Comparison of ENCODE assay signal across 11 mouse cellular contexts in the genomic region with DNA sequence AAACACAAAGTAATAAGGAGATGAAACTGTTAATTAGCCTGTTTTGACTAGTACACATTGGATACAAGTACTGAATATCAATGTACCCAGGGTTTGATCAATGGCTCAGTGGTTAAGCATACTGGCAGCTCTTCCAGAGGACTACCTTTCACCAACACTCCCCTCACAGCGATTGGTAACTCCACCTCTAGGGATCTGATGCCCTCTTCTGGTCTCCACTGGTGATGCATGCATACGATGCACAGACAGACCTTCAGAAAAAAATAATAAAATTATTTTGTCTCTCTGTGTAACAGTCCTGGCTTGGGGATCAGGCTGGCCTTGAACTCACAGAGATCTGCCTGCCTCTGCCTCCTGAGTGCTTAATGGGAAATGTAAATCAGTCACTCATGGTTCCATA. TPM values are rescaled to one million over a fixed set of nuclear protein-coding genes. Genes with fewer than 3 reads are reported as not detected.
DNase-seq lines count a peak whose midpoint lies in the region; ATAC-seq lines count a peak whose summit lies in the region.
"Had no signal": no experiment of that assay in that cellular context is flagged by ENCODE, and none has a peak within 500 bp of the region (broad histone marks: within the 10 kb centered on the region; RNA-seq: fewer than 3 reads in every experiment).

No protein-coding gene starts in this region.

- 44% methylated on average over 2 of the region's 2 CpGs for WGBS in heart, embryonic 12.5 days
- 55% methylated on average over 2 of the region's 2 CpGs for WGBS in hindbrain, embryonic 16.5 days

- no peak overlapping the region for H3K27ac ChIP-seq in heart, embryonic 12.5 days (ENCODE audit: poor library complexity, severe bottlenecking)
- no peak overlapping the region for H3K27ac ChIP-seq in hindbrain, embryonic 16.5 days (ENCODE audit: low read depth, low read length)
- H3K27ac ChIP-seq: heart, embryonic 13.5 days had no signal

- H3K27me3 ChIP-seq in heart, embryonic 12.5 days (replicated peaks) = no peaks in the 10 kb centered on the region
- H3K27me3 ChIP-seq in hindbrain, embryonic 16.5 days (replicated peaks; ENCODE audit: control insufficient read depth, insufficient read depth, low read length) = no peaks in the 10 kb centered on the region
- H3K27me3 ChIP-seq: heart, embryonic 13.5 days had no signal

- H3K4me3 ChIP-seq in heart, embryonic 12.5 days = no peak overlapping the region
- no peak overlapping the region for H3K4me3 ChIP-seq in hindbrain, embryonic 16.5 days (ENCODE audit: low read length)
- H3K4me3 ChIP-seq: heart, embryonic 13.5 days had no signal

- no peak overlapping the region for H3K9ac ChIP-seq in heart, embryonic 12.5 days
- H3K9ac ChIP-seq in hindbrain, embryonic 16.5 days (ENCODE audit: low read depth, low read length) = no peak overlapping the region
- H3K9ac ChIP-seq: heart, embryonic 13.5 days had no signal

- no peak overlapping the region for H3K4me2 ChIP-seq in heart, embryonic 12.5 days
- no peak overlapping the region for H3K4me2 ChIP-seq in hindbrain, embryonic 16.5 days (ENCODE audit: low read length)
- H3K4me2 ChIP-seq: heart, embryonic 13.5 days had no signal

- no peaks in the 10 kb centered on the region for H3K4me1 ChIP-seq in heart, embryonic 12.5 days (replicated peaks)
- H3K4me1 ChIP-seq in hindbrain, embryonic 16.5 days (ENCODE audit: control insufficient read depth, insufficient read depth, low read depth, low read length) = no peaks in the 10 kb centered on the region
- H3K4me1 ChIP-seq: heart, embryonic 13.5 days had no signal

- no peaks in the 10 kb centered on the region for H3K9me3 ChIP-seq in heart, embryonic 12.5 days (replicated peaks)
- H3K9me3 ChIP-seq in hindbrain, embryonic 16.5 days (ENCODE audit: control insufficient read depth, low read length) = no peaks in the 10 kb centered on the region
- H3K9me3 ChIP-seq: heart, embryonic 13.5 days had no signal

- DNase-seq in heart, postnatal 4 days = peak; percentile 39
- peak; percentile 61 for DNase-seq in A20 (ENCODE audit: low read depth, low spot score)
- DNase-seq in adrenal gland, postnatal 14 days = peak; percentile 56
- DNase-seq in lung, adult 18-20 months = peak; percentile 41 to 43
- DNase-seq in Muller cell, postnatal 12 days (ENCODE audit: inconsistent ontology term) = no peak
- DNase-seq in right cerebral cortex, postnatal 4 days = no peak

- no peaks in the 10 kb centered on the region for H3K36me3 ChIP-seq in heart, embryonic 12.5 days
- no peaks in the 10 kb centered on the region for H3K36me3 ChIP-seq in hindbrain, embryonic 16.5 days (ENCODE audit: control insufficient read depth, insufficient read depth, low read length)
- H3K36me3 ChIP-seq: heart, embryonic 13.5 days had no signal

- no peak for ATAC-seq in heart, embryonic 12.5 days (ENCODE audit: insufficient number of reproducible peaks, low FRiP score)
- ATAC-seq in hindbrain, embryonic 16.5 days = no peak

RNA-seq across cellular contexts. Expression of a gene that starts 15.3 kb away (rescaled TPM):
- 100 to 1,000 TPM; 291 to 301 TPM for total RNA-seq in heart, postnatal 4 days (2021)
- polyA plus RNA-seq in heart, embryonic 12.5 days (2016; fragmentation: Nextera tagmentation; extraction: Ambion mirVana) = 474 and 476 TPM in 2 replicates
- total RNA-seq in adrenal gland, postnatal 14 days (2021) = 364 and 430 TPM in 2 replicates
- polyA plus RNA-seq in hindbrain, embryonic 16.5 days (2015; fragmentation: Nextera tagmentation; extraction: Ambion mirVana) = 428 and 449 TPM in 2 replicates

RNA-seq across cellular contexts. Expression of a gene that starts 21.9 kb away (rescaled TPM):
- total RNA-seq in heart, postnatal 4 days (2021) = under 1 TPM; 0.14 to 0.24 TPM
- 0.03 and 0.06 TPM in 2 replicates for polyA plus RNA-seq in heart, embryonic 12.5 days (2016; fragmentation: Nextera tagmentation; extraction: Ambion mirVana)
- total RNA-seq in adrenal gland, postnatal 14 days (2021) = 0.75 and 0.82 TPM in 2 replicates
- polyA plus RNA-seq in hindbrain, embryonic 16.5 days (2015; fragmentation: Nextera tagmentation; extraction: Ambion mirVana) = 0.43 and 0.75 TPM in 2 replicates
- polyA plus RNA-seq: lung, embryonic 16.5 days; stomach, embryonic 14.5 days had no signal

RNA-seq across cellular contexts. Expression of a gene that starts 52.4 kb away (rescaled TPM):
- total RNA-seq in heart, postnatal 4 days (2021) = not detected
- polyA plus RNA-seq in heart, embryonic 12.5 days (2016; fragmentation: Nextera tagmentation; extraction: Ambion mirVana) = not detected in 2 replicates
- not detected in 2 replicates for total RNA-seq in adrenal gland, postnatal 14 days (2021)
- 0.32 TPM in 1 of 2 replicates, not detected in the other for polyA plus RNA-seq in hindbrain, embryonic 16.5 days (2015; fragmentation: Nextera tagmentation; extraction: Ambion mirVana)
- polyA plus RNA-seq: heart, embryonic 13.5 days; lung, embryonic 16.5 days; stomach, embryonic 14.5 days had no signal

Comparison
In these comparisons a context has a peak if more than half of its experiments do, and no peak if none do; other contexts are left out.
1. DNase-seq: peak in heart, postnatal 4 days (single experiment), A20 (single experiment), adrenal gland, postnatal 14 days (single experiment) and lung, adult 18-20 months (2 of 2); none in Muller cell, postnatal 12 days (single experiment) and right cerebral cortex, postnatal 4 days (single experiment).